Mouse (Mus musculus) adrenal gland, adult 8-10 months (tissue): ENCODE data around the gene Atxn7l1. TPM values are rescaled to one million over a fixed set of nuclear protein-coding genes. Genes with fewer than 3 reads are reported as not detected.

Experiments used
- DNase-seq: peaks from one replicate; pipeline ENCODE4 v3.0.0; 2022
- total RNA-seq, 4 experiments: library from RNA; stranded (reverse); gene quantifications; 2 replicates each; pipeline ENCODE4 v1.2.4; 2022

The Atxn7l1 gene
- total RNA-seq = 10 to 100 TPM; 25.2 to 44.6 (median 35.4) TPM

GRCm38 (mm10) chr12:33147497-33148267 lies at the start of gene Atxn7l1:
Atxn7l1 (plus strand) TSS chr12:33147693.
- peak; percentile 87 for DNase-seq

GRCm38 (mm10) chr12:33101627-33102026 lies 45.9 kb upstream of the Atxn7l1 start:
- DNase-seq = no peak

GRCm38 (mm10) chr12:33102342-33103115 lies 45.0 kb upstream of the Atxn7l1 start:
- DNase-seq = no peak

GRCm38 (mm10) chr12:33105724-33106123 lies 41.8 kb upstream of the Atxn7l1 start:
- peak; percentile 39 for DNase-seq

GRCm38 (mm10) chr12:33106438-33107167 lies 40.9 kb upstream of the Atxn7l1 start:
- no peak for DNase-seq

- DNase-seq = peak; percentile 20
Measured at GRCm38 (mm10) chr12:33109531-33109930, 38.0 kb upstream of the Atxn7l1 start.

GRCm38 (mm10) chr12:33110894-33111471 lies 36.5 kb upstream of the Atxn7l1 start:
- peak; percentile 10 for DNase-seq

GRCm38 (mm10) chr12:33118624-33119301 lies 28.7 kb upstream of the Atxn7l1 start:
- DNase-seq = no peak

- no peak for DNase-seq
Measured at GRCm38 (mm10) chr12:33125594-33126227, 21.8 kb upstream of the Atxn7l1 start.

- DNase-seq = no peak
Measured at GRCm38 (mm10) chr12:33126243-33126642, 21.2 kb upstream of the Atxn7l1 start.

GRCm38 (mm10) chr12:33128121-33128520 lies 19.4 kb upstream of the Atxn7l1 start:
- no peak for DNase-seq

GRCm38 (mm10) chr12:33128702-33129101 lies 18.8 kb upstream of the Atxn7l1 start:
- no peak for DNase-seq

GRCm38 (mm10) chr12:33129410-33129809 lies 18.1 kb upstream of the Atxn7l1 start:
- peak; percentile 47 for DNase-seq

- DNase-seq = no peak
Measured at GRCm38 (mm10) chr12:33130401-33130800, 17.1 kb upstream of the Atxn7l1 start.

GRCm38 (mm10) chr12:33131796-33132195 lies 15.7 kb upstream of the Atxn7l1 start:
- no peak for DNase-seq

- no peak for DNase-seq
Measured at GRCm38 (mm10) chr12:33137857-33138256, 9.6 kb upstream of the Atxn7l1 start.

- no peak for DNase-seq
Measured at GRCm38 (mm10) chr12:33139083-33139482, 8.4 kb upstream of the Atxn7l1 start.

GRCm38 (mm10) chr12:33144456-33144855 lies 3.0 kb upstream of the Atxn7l1 start:
- no peak for DNase-seq

- no peak for DNase-seq
Measured at GRCm38 (mm10) chr12:33146622-33147433, 665 bp upstream of the Atxn7l1 start.

GRCm38 (mm10) chr12:33149544-33150190 lies 2.2 kb downstream of the Atxn7l1 start:
- DNase-seq = no peak
